Mouse (Mus musculus): ENCODE data around the gene Shisa5. TPM values are rescaled to one million over a fixed set of nuclear protein-coding genes. Genes with fewer than 3 reads are reported as not detected.

The Shisa5 gene
- polyA plus RNA-seq, 1 experiment from 2014 or later = 110 TPM

GRCm38 (mm10) chr9:109058006-109058765 is 19.8 kb downstream of the Shisa5 start:
- Histone ChIP-seq H3K27ac (ENCODE audit: low read length) (no peak overlapping the region), H3K4me2 (replicated peaks; ENCODE audit: low read depth, low read length) (peak overlapping the region; percentile 58), H3K4me1 (ENCODE audit: insufficient read depth, low read length) (peaks cover 18% of the 10 kb centered on the region), H3K36me3 (ENCODE audit: insufficient read depth, low read length) (peaks cover 32% of the 10 kb centered on the region), H3K4me3 (ENCODE audit: low read length) (no peak overlapping the region), H3K9me3 (ENCODE audit: low read length) (no peaks in the 10 kb centered on the region), H3K9ac (replicated peaks; ENCODE audit: low read length) (peak overlapping the region; percentile 73; the same call in 1 of the 2 replicates), H3K27me3 (ENCODE audit: insufficient read depth, low read length) (no peaks in the 10 kb centered on the region)
- no peak for ATAC-seq (ENCODE audit: low FRiP score, low TSS enrichment)
- 95% methylated on average over 19 of the region's 19 CpGs for WGBS

GRCm38 (mm10) chr9:109059136-109059903 is 21.0 kb downstream of the Shisa5 start, which contains the start of gene Trex1:
Trex1 (minus strand) TSS chr9:109059734.
- Histone ChIP-seq H3K27ac (ENCODE audit: low read length) (peak within 1 kb of the TSS; percentile 93), H3K9me3 (ENCODE audit: low read length) (no peaks in the 10 kb centered on the region), H3K4me3 (ENCODE audit: low read length) (peak within 1 kb of the TSS; percentile 46), H3K4me2 (replicated peaks; ENCODE audit: low read depth, low read length) (peak within 1 kb of the TSS; percentile 58), H3K4me1 (ENCODE audit: insufficient read depth, low read length) (peaks cover 16% of the 10 kb centered on the region), H3K9ac (replicated peaks; ENCODE audit: low read length) (peak within 1 kb of the TSS; percentile 73), H3K27me3 (ENCODE audit: insufficient read depth, low read length) (no peaks in the 10 kb centered on the region), H3K36me3 (ENCODE audit: insufficient read depth, low read length) (peaks cover 37% of the 10 kb centered on the region)
- 15% methylated on average over 15 of the region's 15 CpGs for WGBS
- ATAC-seq (ENCODE audit: low FRiP score, low TSS enrichment) = peak; percentile 89

GRCm38 (mm10) chr9:109060184-109060897 is 22.0 kb downstream of the Shisa5 start:
- Histone ChIP-seq H3K27ac (ENCODE audit: low read length) (no peak overlapping the region), H3K27me3 (ENCODE audit: insufficient read depth, low read length) (no peaks in the 10 kb centered on the region), H3K9me3 (ENCODE audit: low read length) (no peaks in the 10 kb centered on the region), H3K4me1 (ENCODE audit: insufficient read depth, low read length) (peaks cover 8% of the 10 kb centered on the region), H3K36me3 (ENCODE audit: insufficient read depth, low read length) (peaks cover 46% of the 10 kb centered on the region), H3K4me3 (ENCODE audit: low read length) (no peak overlapping the region), H3K4me2 (replicated peaks; ENCODE audit: low read depth, low read length) (no peak overlapping the region), H3K9ac (replicated peaks; ENCODE audit: low read length) (peak overlapping the region; percentile 73)
- WGBS = 87% methylated on average over 16 of the region's 16 CpGs
- ATAC-seq (ENCODE audit: low FRiP score, low TSS enrichment) = no peak

- Histone ChIP-seq H3K27ac (ENCODE audit: low read length) (no peak overlapping the region), H3K4me3 (ENCODE audit: low read length) (no peak overlapping the region), H3K27me3 (ENCODE audit: insufficient read depth, low read length) (no peaks in the 10 kb centered on the region), H3K9ac (replicated peaks; ENCODE audit: low read length) (no peak overlapping the region), H3K4me1 (ENCODE audit: insufficient read depth, low read length) (peaks cover 7% of the 10 kb centered on the region), H3K4me2 (replicated peaks; ENCODE audit: low read depth, low read length) (no peak overlapping the region), H3K9me3 (ENCODE audit: low read length) (no peaks in the 10 kb centered on the region), H3K36me3 (ENCODE audit: insufficient read depth, low read length) (peaks cover 52% of the 10 kb centered on the region)
- WGBS = 97% methylated on average over 5 of the region's 5 CpGs
- no peak for ATAC-seq (ENCODE audit: low FRiP score, low TSS enrichment)
Observed at GRCm38 (mm10) chr9:109060898-109061295, 22.5 kb downstream of the Shisa5 start.

GRCm38 (mm10) chr9:109068095-109068735 is 29.9 kb downstream of the Shisa5 start:
- H3K4me2 ChIP-seq (replicated peaks; ENCODE audit: low read depth, low read length) = no peak overlapping the region
- WGBS = 88% methylated on average over 3 of the region's 3 CpGs
- no peaks in the 10 kb centered on the region for H3K9me3 ChIP-seq (ENCODE audit: low read length)
- no peak overlapping the region for H3K27ac ChIP-seq (ENCODE audit: low read length)
- H3K4me1 ChIP-seq (ENCODE audit: insufficient read depth, low read length) = peaks cover 8% of the 10 kb centered on the region
- no peaks in the 10 kb centered on the region for H3K27me3 ChIP-seq (ENCODE audit: insufficient read depth, low read length)
- H3K4me3 ChIP-seq (ENCODE audit: low read length) = no peak overlapping the region
- H3K36me3 ChIP-seq (ENCODE audit: insufficient read depth, low read length) = peaks cover 62% of the 10 kb centered on the region
- no peak for ATAC-seq (ENCODE audit: low FRiP score, low TSS enrichment)
- H3K9ac ChIP-seq (replicated peaks; ENCODE audit: low read length) = no peak overlapping the region

- H3K4me3 ChIP-seq (ENCODE audit: low read length) = peak within 1 kb of the TSS; percentile 91
- peak within 1 kb of the TSS; percentile 92 for H3K9ac ChIP-seq (replicated peaks; ENCODE audit: low read length)
- peaks cover 19% of the 10 kb centered on the region for H3K4me1 ChIP-seq (ENCODE audit: insufficient read depth, low read length)
- peak; percentile 99 for ATAC-seq (ENCODE audit: low FRiP score, low TSS enrichment)
- under 1% methylated on average over 57 of the region's 57 CpGs for WGBS
- no peaks in the 10 kb centered on the region for H3K27me3 ChIP-seq (ENCODE audit: insufficient read depth, low read length)
- H3K4me2 ChIP-seq (replicated peaks; ENCODE audit: low read depth, low read length) = peak within 1 kb of the TSS; percentile 93
- H3K36me3 ChIP-seq (ENCODE audit: insufficient read depth, low read length) = peaks cover 18% of the 10 kb centered on the region
- no peaks in the 10 kb centered on the region for H3K9me3 ChIP-seq (ENCODE audit: low read length)
- peak within 1 kb of the TSS; percentile 69 for H3K27ac ChIP-seq (ENCODE audit: low read length)
Observed at GRCm38 (mm10) chr9:109073661-109074573, 35.6 kb downstream of the Shisa5 start, which contains the start of gene Atrip. Atrip (minus strand) TSS chr9:109074124.

- Histone ChIP-seq H3K36me3 (ENCODE audit: insufficient read depth, low read length) (peaks cover 14% of the 10 kb centered on the region), H3K9me3 (ENCODE audit: low read length) (no peaks in the 10 kb centered on the region), H3K27ac (ENCODE audit: low read length) (no peak overlapping the region), H3K27me3 (ENCODE audit: insufficient read depth, low read length) (no peaks in the 10 kb centered on the region), H3K9ac (replicated peaks; ENCODE audit: low read length) (no peak overlapping the region), H3K4me2 (replicated peaks; ENCODE audit: low read depth, low read length) (no peak overlapping the region), H3K4me1 (ENCODE audit: insufficient read depth, low read length) (peaks cover 16% of the 10 kb centered on the region), H3K4me3 (ENCODE audit: low read length) (no peak overlapping the region)
- WGBS = 90% methylated on average over 3 of the region's 3 CpGs
- ATAC-seq (ENCODE audit: low FRiP score, low TSS enrichment) = no peak
Observed at GRCm38 (mm10) chr9:109080516-109080915, 42.2 kb downstream of the Shisa5 start.

- ATAC-seq (ENCODE audit: low FRiP score, low TSS enrichment) = peak; percentile 39; the same call in 1 of the 2 replicates
Observed at GRCm38 (mm10) chr9:109081749-109082123, 43.4 kb downstream of the Shisa5 start.

More at GRCm38 (mm10) chr9:109081749-109082123, 43.4 kb downstream of the Shisa5 start:
- no peaks in the 10 kb centered on the region for H3K27me3 ChIP-seq (ENCODE audit: insufficient read depth, low read length)
- H3K4me2 ChIP-seq (replicated peaks; ENCODE audit: low read depth, low read length) = peak overlapping the region; percentile 73
- peak overlapping the region; percentile 84 for H3K9ac ChIP-seq (replicated peaks; ENCODE audit: low read length)
- peaks cover 16% of the 10 kb centered on the region for H3K4me1 ChIP-seq (ENCODE audit: insufficient read depth, low read length)
- H3K27ac ChIP-seq (ENCODE audit: low read length) = peak overlapping the region; percentile 57
- H3K36me3 ChIP-seq (ENCODE audit: insufficient read depth, low read length) = peaks cover 14% of the 10 kb centered on the region
- no peaks in the 10 kb centered on the region for H3K9me3 ChIP-seq (ENCODE audit: low read length)
- H3K4me3 ChIP-seq (ENCODE audit: low read length) = peak overlapping the region; percentile 75
- WGBS = 3% methylated on average over 11 of the region's 11 CpGs
